Mouse (Mus musculus): ENCODE data around the gene Xkr8.

GRCm38 (mm10) chr4:132780288-132780687 lies 47.9 kb upstream of the Xkr8 start:
- TF ChIP-seq CTCF (IDR thresholded peaks at IDR 0.05; ENCODE audit: control insufficient read depth, insufficient read depth, insufficient read length), result no peak
- TF ChIP-seq MAX (IDR thresholded peaks at IDR 0.05), result no peak
- TF ChIP-seq USF1 (IDR thresholded peaks at IDR 0.05; ENCODE audit: low read depth), result no peak
- TF ChIP-seq MYOG (IDR thresholded peaks at IDR 0.05; ENCODE audit: control insufficient read depth, extremely low read depth, insufficient read length), result no peak
- TF ChIP-seq CEBPB (IDR thresholded peaks at IDR 0.05; ENCODE audit: low read depth), result no peak
- no peak for TF ChIP-seq FOSL1 (IDR thresholded peaks at IDR 0.05; ENCODE audit: insufficient read depth, low read length, poor library complexity, severe bottlenecking)
- TF ChIP-seq MYOD1 (IDR thresholded peaks at IDR 0.05; ENCODE audit: control insufficient read depth, insufficient read length, low read depth), result no peak
